Mouse (Mus musculus): ENCODE measurements around the gene Zmym3. TPM values are rescaled to one million over a fixed set of nuclear protein-coding genes. Genes with fewer than 3 reads are reported as not detected.
A peak's percentile ranks its signal among the peaks of the same experiment; 100 is the strongest.

Gene Zmym3
- 29.9 and 30.0 TPM in 2 replicates for polyA plus RNA-seq (2016; fragmentation: Nextera tagmentation; extraction: Ambion mirVana)

DNA sequence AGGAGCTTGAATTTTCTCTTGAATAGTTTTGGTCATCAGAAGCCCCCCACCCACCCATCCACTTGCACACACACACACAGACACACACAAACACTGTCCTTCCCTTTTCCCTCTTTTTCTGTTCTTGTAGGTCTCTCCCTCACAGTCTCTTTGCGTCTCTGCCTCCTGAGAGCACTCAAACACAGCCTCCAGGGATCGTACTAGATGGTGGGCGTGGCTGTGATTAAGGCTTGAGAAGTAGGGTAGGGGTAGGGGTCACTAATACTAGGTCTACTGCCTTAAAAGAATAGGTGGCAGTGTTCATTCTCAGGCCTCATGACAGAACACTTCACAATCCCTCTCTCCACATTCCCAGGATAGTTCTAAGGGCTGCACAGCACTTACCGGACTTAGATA is at the start of gene Zmym3:
Gene Zmym3 (minus strand): TSS at position 150 of the 396 bp plus-strand sequence.
- ATAC-seq (ENCODE audit: insufficient number of reproducible peaks, low FRiP score), result peak; percentile 27; the same call in 1 of the 2 replicates
- H3K4me3 ChIP-seq, result peak within 1 kb of the TSS; percentile 73
- H3K4me1 ChIP-seq (replicated peaks), result peaks cover 19% of the 10 kb centered on the region
- H3K9me3 ChIP-seq (replicated peaks), result no peaks in the 10 kb centered on the region
- H3K27ac ChIP-seq (ENCODE audit: poor library complexity, severe bottlenecking), result peak within 1 kb of the TSS; percentile 85
- peak within 1 kb of the TSS; percentile 83 for H3K9ac ChIP-seq
- peak within 1 kb of the TSS; percentile 73 for H3K4me2 ChIP-seq
- no peaks in the 10 kb centered on the region for H3K27me3 ChIP-seq (replicated peaks)
- WGBS, result 28% methylated on average over 4 of the region's 4 CpGs
- peaks cover 14% of the 10 kb centered on the region for H3K36me3 ChIP-seq

DNA sequence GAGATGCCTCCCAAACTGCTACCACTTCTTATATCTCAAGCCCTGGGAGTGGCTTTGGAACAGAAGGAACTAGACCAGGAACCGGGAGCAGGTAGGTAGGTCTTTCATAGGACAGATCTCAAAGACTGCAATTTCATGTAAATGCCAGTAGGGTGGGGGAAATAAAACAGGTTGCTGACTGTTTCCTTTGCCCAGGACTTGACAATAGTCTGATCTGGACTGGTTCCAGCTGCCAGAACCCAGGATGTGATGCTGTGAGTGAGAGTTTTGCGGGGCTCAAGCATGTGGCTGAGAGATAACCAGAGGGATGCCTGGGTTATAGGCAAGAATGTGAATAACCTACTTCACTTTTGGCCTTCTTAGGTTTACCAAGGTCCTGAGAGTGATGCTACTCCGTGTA is 30.9 kb upstream of the Zmym3 start:
- ATAC-seq (ENCODE audit: insufficient number of reproducible peaks, low FRiP score), result no peak
- Histone ChIP-seq H3K27ac (ENCODE audit: poor library complexity, severe bottlenecking) (no peak overlapping the region), H3K4me2 (no peak overlapping the region), H3K36me3 (peaks cover 47% of the 10 kb centered on the region), H3K4me3 (no peak overlapping the region), H3K9me3 (replicated peaks) (no peaks in the 10 kb centered on the region), H3K27me3 (replicated peaks) (no peaks in the 10 kb centered on the region), H3K4me1 (replicated peaks) (no peaks in the 10 kb centered on the region), H3K9ac (no peak overlapping the region)
- 71% methylated on average over 3 of the region's 3 CpGs for WGBS

DNA sequence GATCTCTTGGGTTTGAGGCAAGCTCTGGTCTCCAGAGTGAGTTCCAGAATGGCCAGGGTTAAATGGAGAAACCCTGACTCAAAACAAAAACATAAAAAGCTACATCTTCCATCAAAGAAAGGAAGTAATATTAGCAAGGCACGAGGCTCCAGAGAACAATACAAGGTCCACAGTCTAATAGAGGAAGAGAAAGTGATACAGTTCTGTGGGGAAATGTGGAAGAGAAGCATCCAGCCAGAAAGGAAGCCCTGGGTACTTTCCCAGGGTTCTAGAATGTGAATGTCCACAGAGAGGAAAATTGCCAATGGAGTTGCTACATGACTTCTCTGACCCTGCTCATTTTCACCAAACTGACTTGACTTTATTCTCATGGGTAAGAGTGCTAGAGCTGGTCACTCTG is 30.5 kb upstream of the Zmym3 start:
- H3K4me3 ChIP-seq, result no peak overlapping the region
- 61% methylated on average over 1 of the region's 1 CpGs for WGBS
- H3K4me2 ChIP-seq, result no peak overlapping the region
- H3K4me1 ChIP-seq (replicated peaks), result no peaks in the 10 kb centered on the region
- no peaks in the 10 kb centered on the region for H3K27me3 ChIP-seq (replicated peaks)
- no peak overlapping the region for H3K9ac ChIP-seq
- no peak overlapping the region for H3K27ac ChIP-seq (ENCODE audit: poor library complexity, severe bottlenecking)
- ATAC-seq (ENCODE audit: insufficient number of reproducible peaks, low FRiP score), result no peak
- peaks cover 50% of the 10 kb centered on the region for H3K36me3 ChIP-seq
- no peaks in the 10 kb centered on the region for H3K9me3 ChIP-seq (replicated peaks)

DNA sequence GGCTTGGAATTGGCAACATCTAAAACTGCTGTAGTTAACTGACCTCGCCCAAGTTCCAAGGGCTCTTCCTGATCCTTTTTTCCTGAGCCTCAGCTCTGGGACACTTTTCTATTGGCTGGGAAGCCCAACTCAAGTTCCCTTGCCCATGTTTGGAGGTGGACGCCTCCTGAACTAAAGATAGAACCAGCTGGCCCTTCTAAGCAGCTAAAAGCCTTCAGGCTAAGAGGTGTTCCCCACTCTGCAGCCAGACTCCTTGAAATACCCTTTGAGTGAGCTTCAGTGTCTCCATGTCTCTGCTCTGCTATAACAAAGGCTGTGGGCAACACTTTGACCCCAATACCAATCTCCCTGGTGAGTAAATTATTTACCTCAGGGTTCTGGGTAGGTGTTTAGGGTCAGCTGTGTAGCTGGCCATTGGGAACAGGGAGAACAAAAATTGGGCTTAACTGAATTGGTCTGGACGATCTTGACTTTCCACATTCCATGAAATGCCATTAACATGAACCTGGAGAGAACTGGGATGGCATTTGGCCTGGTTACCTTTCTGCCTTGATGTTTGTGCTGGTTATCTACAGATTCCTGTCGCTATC is 28.3 kb upstream of the Zmym3 start, which contains the start of gene Itgb1bp2:
Gene Itgb1bp2 (plus strand): TSS at position 203 of the 590 bp plus-strand sequence.
- H3K36me3 ChIP-seq, result peaks cover 67% of the 10 kb centered on the region
- no peaks in the 10 kb centered on the region for H3K27me3 ChIP-seq (replicated peaks)
- no peaks in the 10 kb centered on the region for H3K4me1 ChIP-seq (replicated peaks)
- peak within 1 kb of the TSS; percentile 44 for H3K9ac ChIP-seq
- peak within 1 kb of the TSS; percentile 20 for H3K4me3 ChIP-seq
- H3K4me2 ChIP-seq, result peak within 1 kb of the TSS; percentile 36
- ATAC-seq (ENCODE audit: insufficient number of reproducible peaks, low FRiP score), result peak; percentile 69
- H3K9me3 ChIP-seq (replicated peaks), result no peaks in the 10 kb centered on the region
- WGBS, result 58% methylated on average over 4 of the region's 4 CpGs
- peak within 1 kb of the TSS; percentile 85 for H3K27ac ChIP-seq (ENCODE audit: poor library complexity, severe bottlenecking)

DNA sequence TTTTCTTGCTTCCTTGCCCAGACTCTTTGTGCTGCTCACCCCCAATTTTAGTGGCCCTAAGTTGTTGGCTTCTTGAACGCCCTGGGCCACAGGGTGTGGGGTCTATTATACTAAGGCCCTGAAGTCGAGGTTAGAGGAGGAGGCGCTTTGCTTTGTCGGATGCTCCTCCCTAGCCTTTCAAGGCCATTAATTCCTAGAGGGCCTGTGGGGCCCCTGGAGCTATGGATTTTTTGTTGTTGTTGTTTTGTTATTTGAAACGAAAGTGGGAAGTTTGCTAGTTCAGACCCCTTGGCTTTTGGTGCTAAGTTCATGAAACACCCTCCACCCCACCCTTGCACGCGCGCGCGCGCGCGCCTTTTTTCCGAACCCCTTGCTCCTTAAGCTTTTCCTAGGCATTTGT is 9.3 kb upstream of the Zmym3 start:
- 19% methylated on average over 14 of the region's 14 CpGs for whole genome bisulfite sequencing
- Histone ChIP-seq H3K9me3 (replicated peaks) (no peaks in the 10 kb centered on the region), H3K4me3 (peak overlapping the region; percentile 73), H3K36me3 (peaks cover 11% of the 10 kb centered on the region; the same call in 1 of the 2 replicates), H3K9ac (peak overlapping the region; percentile 86), H3K4me1 (replicated peaks) (no peaks in the 10 kb centered on the region), H3K27ac (ENCODE audit: poor library complexity, severe bottlenecking) (peak overlapping the region; percentile 97), H3K4me2 (peak overlapping the region; percentile 56), H3K27me3 (replicated peaks) (no peaks in the 10 kb centered on the region)
- peak; percentile 44 for ATAC-seq (ENCODE audit: insufficient number of reproducible peaks, low FRiP score)

DNA sequence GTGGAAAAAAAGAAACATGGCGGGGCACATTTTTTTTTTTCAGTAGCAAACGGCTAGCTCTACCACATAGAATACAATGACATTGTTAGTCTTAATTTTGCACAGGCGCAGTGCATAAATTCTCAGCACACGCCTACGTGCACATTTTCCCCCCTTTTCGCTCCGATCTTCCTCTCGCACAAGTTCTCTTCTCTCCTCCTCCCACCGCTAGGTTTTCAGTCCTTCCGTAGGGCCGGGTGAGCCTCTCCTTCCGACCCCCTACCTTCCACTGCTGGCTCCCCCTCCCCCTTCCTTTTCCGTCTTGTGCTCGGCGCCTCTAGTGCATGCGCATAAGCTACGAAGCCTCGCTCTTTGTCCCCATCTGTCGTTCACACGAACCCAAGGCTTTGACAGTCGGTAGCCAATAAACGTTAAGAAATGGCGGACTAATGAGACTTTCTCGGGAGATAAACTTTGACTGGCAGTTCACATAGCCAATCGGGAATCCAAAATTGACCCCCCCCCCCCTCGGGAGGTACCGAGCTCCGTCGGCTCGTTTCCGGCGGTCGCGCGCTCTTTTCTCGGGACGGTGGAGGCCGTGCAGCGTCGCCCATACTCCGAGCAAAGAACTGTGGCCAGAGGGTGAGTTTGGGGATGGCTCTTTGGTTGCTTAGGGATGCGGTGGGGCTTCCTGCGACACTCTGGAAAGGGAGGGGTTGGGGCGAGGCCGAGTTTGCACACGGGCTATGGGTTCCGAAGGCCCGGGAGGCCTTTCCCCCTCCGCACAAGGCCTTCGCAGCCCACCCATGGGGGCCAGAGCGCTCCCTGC is 8.7 kb upstream of the Zmym3 start, which contains the start of gene Nono:
Gene Nono (plus strand): TSS at position 177 of the 808 bp plus-strand sequence.
- WGBS, result 22% methylated on average over 51 of the region's 51 CpGs
- no peaks in the 10 kb centered on the region for H3K9me3 ChIP-seq (replicated peaks)
- peak within 1 kb of the TSS; percentile 73 for H3K4me3 ChIP-seq
- H3K36me3 ChIP-seq, result peaks cover 7% of the 10 kb centered on the region; the same call in 1 of the 2 replicates
- H3K9ac ChIP-seq, result peak within 1 kb of the TSS; percentile 86
- H3K27me3 ChIP-seq (replicated peaks), result no peaks in the 10 kb centered on the region
- H3K4me1 ChIP-seq (replicated peaks), result no peaks in the 10 kb centered on the region
- H3K27ac ChIP-seq (ENCODE audit: poor library complexity, severe bottlenecking), result peak within 1 kb of the TSS; percentile 97
- ATAC-seq (ENCODE audit: insufficient number of reproducible peaks, low FRiP score), result peak; percentile 95
- peak within 1 kb of the TSS; percentile 58 for H3K4me2 ChIP-seq

DNA sequence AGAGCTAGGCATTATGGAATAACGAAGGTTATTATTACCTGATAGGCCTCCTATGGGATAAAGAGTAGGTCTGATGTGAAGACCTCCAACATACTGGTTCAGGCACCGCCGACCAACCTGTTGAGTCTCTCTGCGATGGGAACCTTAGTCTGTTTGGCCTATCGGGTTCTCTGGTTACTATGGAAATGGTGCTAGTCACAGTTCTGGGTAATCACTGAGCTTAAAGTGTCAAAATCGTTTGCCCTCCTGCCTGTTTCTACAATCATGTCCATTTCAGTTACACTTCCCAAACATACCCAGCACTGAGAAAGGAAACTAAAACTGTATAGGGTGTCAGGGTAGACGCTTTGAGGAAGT is 8.1 kb upstream of the Zmym3 start:
- ATAC-seq (ENCODE audit: insufficient number of reproducible peaks, low FRiP score), result no peak
- Histone ChIP-seq H3K9ac (no peak overlapping the region), H3K27ac (ENCODE audit: poor library complexity, severe bottlenecking) (peak overlapping the region; percentile 93), H3K4me3 (peak overlapping the region; percentile 42), H3K9me3 (replicated peaks) (no peaks in the 10 kb centered on the region), H3K4me2 (peak overlapping the region; percentile 58), H3K36me3 (0 out of 2 replicates have a peak, but pooled peaks cover 4% of the 10 kb centered on the region), H3K4me1 (replicated peaks) (no peaks in the 10 kb centered on the region), H3K27me3 (replicated peaks) (no peaks in the 10 kb centered on the region)
- 21% methylated on average over 7 of the region's 7 CpGs for WGBS

DNA sequence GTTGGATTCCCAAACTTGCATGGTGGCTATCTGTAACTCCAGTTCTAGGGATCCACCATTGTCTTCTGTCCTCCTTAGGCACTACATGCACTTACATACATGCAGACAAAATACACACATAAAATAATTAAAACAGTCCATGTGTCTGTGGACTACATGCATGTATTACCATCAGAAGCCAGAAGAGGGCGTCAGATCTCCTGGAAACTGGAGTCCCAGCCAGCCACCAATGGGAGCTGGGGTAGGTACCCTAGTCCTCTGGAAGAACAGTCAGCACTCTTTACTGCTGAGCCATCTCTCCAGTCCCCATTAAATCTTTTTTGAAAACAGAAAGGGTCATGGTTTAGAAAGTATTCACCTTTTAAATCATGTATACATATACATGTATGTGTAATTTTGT is 7.1 kb upstream of the Zmym3 start:
- H3K9ac ChIP-seq, result no peak overlapping the region
- H3K4me2 ChIP-seq, result no peak overlapping the region
- no peaks in the 10 kb centered on the region for H3K27me3 ChIP-seq (replicated peaks)
- no peak for ATAC-seq (ENCODE audit: insufficient number of reproducible peaks, low FRiP score)
- no peak overlapping the region for H3K27ac ChIP-seq (ENCODE audit: poor library complexity, severe bottlenecking)
- no peaks in the 10 kb centered on the region for H3K4me1 ChIP-seq (replicated peaks)
- no peak overlapping the region for H3K4me3 ChIP-seq
- H3K9me3 ChIP-seq (replicated peaks), result no peaks in the 10 kb centered on the region
- WGBS, result 5% methylated on average over 1 of the region's 1 CpGs
- no peaks in the 10 kb centered on the region for H3K36me3 ChIP-seq

DNA sequence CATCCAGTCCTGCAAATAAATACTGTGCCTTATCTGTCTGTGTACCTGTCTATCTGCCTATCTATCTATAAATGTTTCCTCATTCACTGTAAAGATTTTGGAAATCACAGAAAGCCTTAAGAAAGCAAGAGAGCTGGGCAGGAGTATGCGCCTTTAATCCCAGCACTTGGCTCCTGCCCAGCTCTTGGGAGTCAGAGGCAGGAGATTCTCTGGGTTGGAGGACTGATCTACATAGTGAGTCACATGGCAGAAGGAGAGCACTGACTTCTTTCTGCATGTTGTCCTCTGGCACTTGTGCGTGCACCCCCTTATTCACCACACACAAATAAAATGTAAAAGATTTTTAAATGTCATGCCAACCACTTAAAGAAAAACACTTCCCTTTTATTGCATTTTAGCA is 2.8 kb upstream of the Zmym3 start:
- Histone ChIP-seq H3K4me3 (no peak overlapping the region), H3K9ac (no peak overlapping the region), H3K4me2 (no peak overlapping the region), H3K27ac (ENCODE audit: poor library complexity, severe bottlenecking) (no peak overlapping the region), H3K9me3 (replicated peaks) (no peaks in the 10 kb centered on the region), H3K4me1 (replicated peaks) (peaks cover 11% of the 10 kb centered on the region), H3K36me3 (no peaks in the 10 kb centered on the region), H3K27me3 (replicated peaks) (no peaks in the 10 kb centered on the region)
- 66% methylated on average over 2 of the region's 2 CpGs for WGBS
- no peak for ATAC-seq (ENCODE audit: insufficient number of reproducible peaks, low FRiP score)

DNA sequence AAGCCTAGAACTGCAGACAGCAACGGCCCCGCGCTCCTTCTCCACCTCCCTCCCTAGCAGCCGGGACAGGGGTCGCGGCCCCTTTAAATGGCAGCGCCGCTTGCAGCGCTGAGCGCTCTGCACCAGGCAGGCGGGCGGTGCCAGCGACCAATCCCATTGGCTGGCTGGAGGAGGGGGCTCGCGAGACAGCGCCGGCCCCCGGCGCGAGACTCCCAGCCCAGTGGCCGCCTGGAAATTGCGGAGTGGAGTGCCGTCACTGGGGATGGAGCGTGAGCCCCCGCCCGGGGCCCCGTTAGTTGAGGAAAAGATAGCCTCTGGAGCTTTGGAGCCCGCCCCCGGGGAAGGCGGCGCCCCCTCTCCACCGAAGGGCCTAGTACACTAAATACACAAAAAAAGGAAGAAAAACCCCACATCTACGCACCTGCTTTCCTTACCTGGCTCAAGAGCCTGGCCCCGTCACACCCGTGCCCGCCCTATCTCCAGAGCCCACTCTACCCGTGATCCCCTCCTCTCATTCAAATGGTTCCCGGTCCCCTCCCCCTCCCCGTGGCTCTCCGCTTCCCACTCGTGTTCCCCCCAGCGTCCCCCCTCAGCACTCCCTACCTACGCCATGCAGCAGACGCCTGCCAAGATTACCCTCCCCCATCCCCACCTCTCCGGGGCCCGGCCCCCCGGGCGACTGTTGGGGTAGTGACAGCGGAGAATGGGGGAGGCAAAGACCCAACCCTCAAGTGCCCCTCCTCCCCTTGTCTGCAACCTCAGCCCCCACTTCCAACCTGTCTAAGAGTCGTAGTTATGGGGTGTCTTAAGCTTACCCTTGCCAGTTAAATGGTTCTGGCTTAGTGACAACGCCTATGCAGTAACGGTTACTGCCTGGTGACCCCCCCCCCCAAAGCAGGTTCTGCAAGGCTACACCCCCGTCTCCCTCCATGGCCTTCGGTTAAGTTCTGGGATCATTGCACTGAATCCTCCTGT is 637 bp downstream of the Zmym3 start:
- WGBS, result 13% methylated on average over 53 of the region's 54 CpGs
- Histone ChIP-seq H3K27ac (ENCODE audit: poor library complexity, severe bottlenecking) (peak overlapping the region; percentile 85), H3K4me3 (peak overlapping the region; percentile 73), H3K27me3 (replicated peaks) (no peaks in the 10 kb centered on the region), H3K36me3 (peaks cover 21% of the 10 kb centered on the region), H3K9me3 (replicated peaks) (no peaks in the 10 kb centered on the region), H3K9ac (peak overlapping the region; percentile 83), H3K4me1 (replicated peaks) (peaks cover 19% of the 10 kb centered on the region), H3K4me2 (peak overlapping the region; percentile 73)
- ATAC-seq (ENCODE audit: insufficient number of reproducible peaks, low FRiP score), result peak; percentile 92
